Mouse (Mus musculus) C2C12 (cell line): ENCODE results near the gene Auh. TPM values are rescaled to one million over a fixed set of nuclear protein-coding genes. Genes with fewer than 3 reads are reported as not detected.

Experiments
- H3K27me3 ChIP-seq: one replicate; pipeline ENCODE4 v1.6.1; 2011; ENCODE audit not compliant: control insufficient read depth, insufficient read depth, insufficient read length
- H3K36me3 ChIP-seq: one replicate; pipeline ENCODE4 v1.6.1; 2011; ENCODE audit not compliant: control insufficient read depth, insufficient read depth
- H3K4me3 ChIP-seq: one replicate; pipeline ENCODE4 v1.5.1; 2011; ENCODE audit warnings: mild to moderate bottlenecking, control low read depth; ENCODE audit not compliant: poor library complexity, insufficient read depth, severe bottlenecking
- H3K79me2 ChIP-seq: one replicate; pipeline ENCODE4 v1.6.1; 2011; ENCODE audit not compliant: control insufficient read depth, insufficient read depth
- H3K79me3 ChIP-seq: one replicate; pipeline ENCODE4 v1.6.1; 2011; ENCODE audit warnings: low read depth, control low read depth
- H3ac ChIP-seq: one replicate; pipeline ENCODE3; 2011; ENCODE audit warnings: low read depth; ENCODE audit not compliant: control insufficient read depth, insufficient read length
- CEBPB ChIP-seq: IDR thresholded peaks from one replicate; pipeline ENCODE4 v1.6.1; 2011; ENCODE audit warnings: low read depth, mild to moderate bottlenecking, control low read depth, moderate library complexity
- CTCF ChIP-seq: IDR thresholded peaks from one replicate; pipeline ENCODE4 v1.5.1; 2011; ENCODE audit not compliant: control insufficient read depth, insufficient read depth, insufficient read length
- FOSL1 ChIP-seq: IDR thresholded peaks from one replicate; pipeline ENCODE4 v1.8.0; 2011; ENCODE audit warnings: mild to moderate bottlenecking, low read length; ENCODE audit not compliant: poor library complexity, insufficient read depth, severe bottlenecking
- MAX ChIP-seq: IDR thresholded peaks from one replicate; pipeline ENCODE4 v1.6.1; 2011; ENCODE audit warnings: mild to moderate bottlenecking, control low read depth
- MYOD1 ChIP-seq: IDR thresholded peaks from one replicate; pipeline ENCODE4 v1.6.1; 2011; ENCODE audit warnings: low read depth; ENCODE audit not compliant: control insufficient read depth, insufficient read length
- MYOG ChIP-seq: IDR thresholded peaks from one replicate; pipeline ENCODE4 v1.6.1; 2011; ENCODE audit not compliant: control insufficient read depth, insufficient read length; ENCODE audit errors: extremely low read depth
- USF1 ChIP-seq: IDR thresholded peaks from one replicate; pipeline ENCODE4 v1.6.1; 2011; ENCODE audit warnings: low read depth, mild to moderate bottlenecking, control low read depth, moderate library complexity
- polyA plus RNA-seq: library from polyadenylated mRNA; unstranded; fragments of >200 nt; fragmentation: generic; extraction: Trizol; gene quantifications from one replicate; pipeline ENCODE4 v1.2.1, GENCODE M21; 2012; ENCODE audit warnings: missing spikeins

Auh gene
- polyA plus RNA-seq, 1 experiment: 14.0 TPM

- TF ChIP-seq CEBPB (no peak), MAX (no peak)
- H3ac ChIP-seq: no peak overlapping the region
These were observed 46.2 kb downstream of the Auh start for GRCm38 (mm10) chr13:52883084-52883959.

GRCm38 (mm10) chr13:52880386-52880785 is 49.1 kb downstream of the Auh start:
- no peak overlapping the region for H3K4me3 ChIP-seq
- H3ac ChIP-seq: no peak overlapping the region
- H3K36me3 ChIP-seq: no peaks in the 10 kb centered on the region
- TF ChIP-seq USF1 (no peak), MYOG (no peak), MAX (no peak), FOSL1 (no peak), CTCF (no peak), MYOD1 (no peak)
- H3K27me3 ChIP-seq: no peaks in the 10 kb centered on the region
- H3K79me3 ChIP-seq: no peaks in the 10 kb centered on the region
- H3K79me2 ChIP-seq: no peaks in the 10 kb centered on the region

More at GRCm38 (mm10) chr13:52883084-52883959, 46.2 kb downstream of the Auh start:
- no peaks in the 10 kb centered on the region for H3K79me2 ChIP-seq
- H3K79me3 ChIP-seq: no peaks in the 10 kb centered on the region
- H3K4me3 ChIP-seq: no peak overlapping the region
- H3K36me3 ChIP-seq: no peaks in the 10 kb centered on the region
- H3K27me3 ChIP-seq: no peaks in the 10 kb centered on the region

- no peaks in the 10 kb centered on the region for H3K79me3 ChIP-seq
- no peak for TF ChIP-seq MYOD1
- no peak for TF ChIP-seq MAX
- TF ChIP-seq FOSL1: no peak
- TF ChIP-seq USF1: no peak
- no peak for TF ChIP-seq MYOG
- TF ChIP-seq CTCF: no peak
- TF ChIP-seq CEBPB: no peak
- no peak overlapping the region for H3K4me3 ChIP-seq
- H3ac ChIP-seq: no peak overlapping the region
- no peaks in the 10 kb centered on the region for H3K27me3 ChIP-seq
- H3K36me3 ChIP-seq: no peaks in the 10 kb centered on the region
- H3K79me2 ChIP-seq: no peaks in the 10 kb centered on the region
These were observed 49.6 kb downstream of the Auh start for GRCm38 (mm10) chr13:52879918-52880317.

GRCm38 (mm10) chr13:52879291-52879690 is 50.2 kb downstream of the Auh start:
- H3K79me2 ChIP-seq: no peaks in the 10 kb centered on the region
- H3ac ChIP-seq: no peak overlapping the region
- TF ChIP-seq FOSL1 (no peak), CTCF (no peak), MYOG (no peak), CEBPB (no peak), MYOD1 (no peak), MAX (no peak), USF1 (no peak)
- no peaks in the 10 kb centered on the region for H3K27me3 ChIP-seq
- H3K79me3 ChIP-seq: no peaks in the 10 kb centered on the region
- no peaks in the 10 kb centered on the region for H3K36me3 ChIP-seq
- H3K4me3 ChIP-seq: no peak overlapping the region

- H3K27me3 ChIP-seq: no peaks in the 10 kb centered on the region
- H3K79me2 ChIP-seq: no peaks in the 10 kb centered on the region
- no peak overlapping the region for H3ac ChIP-seq
- no peaks in the 10 kb centered on the region for H3K79me3 ChIP-seq
- no peak for TF ChIP-seq USF1
- TF ChIP-seq MYOG: no peak
- no peak for TF ChIP-seq MAX
- TF ChIP-seq MYOD1: no peak
- TF ChIP-seq FOSL1: no peak
- TF ChIP-seq CTCF: no peak
- no peak for TF ChIP-seq CEBPB
- no peaks in the 10 kb centered on the region for H3K36me3 ChIP-seq
- no peak overlapping the region for H3K4me3 ChIP-seq
These were observed 50.7 kb downstream of the Auh start for GRCm38 (mm10) chr13:52878823-52879222.

GRCm38 (mm10) chr13:52875541-52876325 is 53.7 kb downstream of the Auh start:
- Histone ChIP-seq H3K4me3 (no peak overlapping the region), H3K36me3 (no peaks in the 10 kb centered on the region), H3K79me3 (no peaks in the 10 kb centered on the region)

More at GRCm38 (mm10) chr13:52875541-52876325, 53.7 kb downstream of the Auh start:
- Histone ChIP-seq H3K79me2 (no peaks in the 10 kb centered on the region), H3ac (no peak overlapping the region), H3K27me3 (no peaks in the 10 kb centered on the region)
- TF ChIP-seq FOSL1 (no peak), USF1 (no peak), MAX (no peak), MYOG (no peak), CEBPB (no peak)
